Mouse (Mus musculus): ENCODE measurements at regions not wholly inside any gene's neighbourhood (a gene's known extent, or its start where the extent isn't known, plus 50 kb on each side); places are given as distances from the start of the nearest gene placed in this dataset.

- DNase-seq (ENCODE audit: low read depth, low spot score), result no peak
These were observed 58.0 kb upstream of the Cxcl12 start for GRCm38 (mm10) chr6:117110291-117110690.

GRCm38 (mm10) chr6:117114859-117115258 lies 53.5 kb upstream of the Cxcl12 start:
- DNase-seq (ENCODE audit: low read depth, low spot score), result no peak

GRCm38 (mm10) chr6:117118081-117118480 lies 50.3 kb upstream of the Cxcl12 start:
- DNase-seq (ENCODE audit: low read depth, low spot score), result no peak
